Mouse (Mus musculus) G1E (cell line): Measurements from ENCODE around the gene Zfp473. TPM values are rescaled to one million over a fixed set of nuclear protein-coding genes. Genes with fewer than 3 reads are reported as not detected.
A peak's percentile ranks its signal among the peaks of the same experiment; 100 is the strongest.

ENCODE experiments used
- ATAC-seq: 2 replicates; pipeline ENCODE4 v1.8.0; 2016; ENCODE audit warnings: mild to moderate bottlenecking; ENCODE audit not compliant: insufficient number of reproducible peaks, poor library complexity, low FRiP score, severe bottlenecking; ENCODE audit errors: extremely low read depth
- DNase-seq: peaks from one replicate; pipeline ENCODE4 v3.0.0; 2012; ENCODE audit warnings: low spot score
- H3K27me3 ChIP-seq: 2 replicates; pipeline ENCODE4 v1.6.1; 2012; ENCODE audit warnings: mild to moderate bottlenecking, low read length, inconsistent platforms; ENCODE audit not compliant: insufficient read depth
- H3K36me3 ChIP-seq: replicated peaks from 2 replicates; pipeline ENCODE3; 2012; ENCODE audit warnings: mild to moderate bottlenecking, inconsistent platforms
- H3K4me1 ChIP-seq: 2 replicates; pipeline ENCODE4 v1.6.1; 2012; ENCODE audit warnings: low read depth, low read length, inconsistent platforms, mixed read lengths; ENCODE audit not compliant: insufficient read depth
- H3K4me3 ChIP-seq: 2 replicates; pipeline ENCODE4 v1.5.1; 2012; ENCODE audit warnings: low read depth, mild to moderate bottlenecking, inconsistent platforms, low read length, moderate library complexity, mixed read lengths
- H3K9me3 ChIP-seq: replicated peaks from 2 replicates; pipeline ENCODE4 v1.6.1; 2012; ENCODE audit warnings: inconsistent platforms
- CTCF ChIP-seq: IDR thresholded peaks from 2 replicates; pipeline ENCODE4 v1.5.1; 2012; ENCODE audit warnings: low read depth, low read length, inconsistent platforms, mixed read lengths
- GATA1 ChIP-seq: IDR thresholded peaks from 2 replicates; pipeline ENCODE4 v1.6.1; 2012; ENCODE audit warnings: borderline replicate concordance, low read length, inconsistent platforms, mixed read lengths
- GATA2 ChIP-seq: IDR thresholded peaks from 2 replicates; pipeline ENCODE4 v1.6.1; 2012; ENCODE audit warnings: low read depth, low read length, inconsistent platforms, borderline replicate concordance
- POLR2AphosphoS5 ChIP-seq: IDR thresholded peaks from 2 replicates; pipeline ENCODE4 v1.6.1; 2012; ENCODE audit warnings: low read depth, low read length, inconsistent platforms; ENCODE audit not compliant: insufficient replicate concordance
- TAL1 ChIP-seq: conservative IDR thresholded peaks from 2 replicates; pipeline ENCODE4 v1.6.1; 2012; ENCODE audit warnings: low read depth, low read length, inconsistent platforms, mixed read lengths
- polyA plus RNA-seq: library from polyadenylated mRNA; stranded (reverse); fragments of >175 nt; gene quantifications from 2 replicates; pipeline ENCODE4 v1.2.3, GENCODE M21; 2012
- total RNA-seq, 2 experiments: library from RNA; stranded (forward) in 1 of 2; stranded (reverse) in 1 of 2; fragments of 200-1000 nt in 1 of 2; fragments of >200 nt in 1 of 2; fragmentation: Nextera tagmentation in 1 of 2; gene quantifications; 2 replicates each; pipeline ENCODE4 v1.2.3; 2014 to 2017

Gene Zfp473
- total and polyA plus RNA-seq, 3 experiments, result 0.33 to 4.1 (median 4.0) TPM

DNA sequence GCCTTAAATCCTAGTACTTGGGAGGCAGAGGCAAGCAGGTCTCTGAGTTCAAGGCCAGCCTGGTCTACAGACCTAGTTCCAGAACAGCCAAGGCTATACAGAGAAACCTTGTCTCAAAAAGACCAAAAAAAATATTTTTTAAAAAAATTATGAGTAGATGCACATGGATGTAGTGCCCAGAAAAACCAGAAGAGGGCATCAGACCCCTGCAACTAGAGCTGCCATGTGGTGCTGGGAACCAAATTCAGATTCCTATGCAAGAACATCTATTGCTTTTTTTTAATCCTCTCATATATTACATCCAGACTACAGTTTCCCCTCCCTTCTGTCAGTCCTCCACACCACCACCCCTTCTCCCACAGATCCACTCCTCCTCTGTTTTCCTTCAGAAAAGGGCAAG lies 44.5 kb downstream of the Zfp473 start:
- Histone ChIP-seq H3K27me3 (no peaks in the 10 kb centered on the region; the same call in 1 of the 2 replicates), H3K4me1 (no peaks in the 10 kb centered on the region), H3K4me3 (no peak overlapping the region), H3K36me3 (no peaks in the 10 kb centered on the region), H3K9me3 (peaks cover 3% of the 10 kb centered on the region; the same call in 1 of the 2 replicates)
- DNase-seq (no peak), ATAC-seq (no peak)
- no peak for TF ChIP-seq TAL1
- TF ChIP-seq GATA1, result no peak
- TF ChIP-seq POLR2AphosphoS5, result no peak
- TF ChIP-seq GATA2, result no peak
- TF ChIP-seq CTCF, result no peak

DNA sequence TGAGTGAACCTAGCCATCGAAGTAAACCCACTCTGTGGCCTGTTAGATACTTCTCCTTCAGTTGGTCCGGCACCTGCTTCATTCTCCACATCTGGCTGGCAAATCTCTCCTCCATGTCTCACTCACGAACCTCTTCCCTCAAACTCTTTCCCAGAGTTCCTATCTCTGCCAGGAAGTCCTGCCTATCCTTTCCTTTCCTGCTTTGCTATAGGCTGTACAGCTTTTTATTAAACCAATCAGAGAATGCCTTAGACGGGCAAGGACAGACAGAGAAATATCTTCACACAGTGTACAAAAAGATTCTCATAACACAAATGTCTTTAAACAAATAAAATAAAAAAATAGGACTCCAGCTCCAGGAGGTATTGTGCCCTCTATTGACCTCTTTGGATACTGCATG lies 45.8 kb downstream of the Zfp473 start:
- no peak for TF ChIP-seq TAL1
- no peak for TF ChIP-seq GATA2
- no peak for TF ChIP-seq GATA1
- TF ChIP-seq POLR2AphosphoS5, result no peak
- no peak for TF ChIP-seq CTCF
- Histone ChIP-seq H3K27me3 (peaks cover 3% of the 10 kb centered on the region; the same call in 1 of the 2 replicates), H3K4me3 (no peak overlapping the region), H3K9me3 (0 out of 2 replicates have a peak, but pooled peaks cover 3% of the 10 kb centered on the region), H3K36me3 (no peaks in the 10 kb centered on the region), H3K4me1 (peaks cover 5% of the 10 kb centered on the region)
- ATAC-seq (no peak), DNase-seq (no peak)

DNA sequence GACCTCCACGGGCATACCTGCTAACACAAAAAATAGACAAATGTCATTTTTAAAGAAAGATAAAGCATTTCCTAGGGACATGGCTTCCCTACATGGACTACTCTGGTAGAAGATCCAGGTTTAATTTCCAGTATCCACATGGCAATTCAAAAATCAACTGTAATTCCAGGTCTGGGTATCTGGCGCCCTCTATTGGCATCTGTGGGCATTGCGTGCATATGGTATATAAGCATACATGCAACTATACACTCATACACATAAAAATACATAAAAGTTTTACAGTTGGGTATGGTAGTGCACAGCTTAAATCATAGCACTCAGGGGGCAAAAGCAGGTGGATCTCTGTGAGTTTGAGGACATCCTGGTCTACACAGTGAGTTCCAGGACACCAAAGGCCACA lies 46.5 kb downstream of the Zfp473 start:
- DNase-seq (no peak), ATAC-seq (no peak)
- Histone ChIP-seq H3K36me3 (no peaks in the 10 kb centered on the region), H3K4me1 (peaks cover 5% of the 10 kb centered on the region), H3K9me3 (no peaks in the 10 kb centered on the region), H3K4me3 (no peak overlapping the region), H3K27me3 (peaks cover 3% of the 10 kb centered on the region; the same call in 1 of the 2 replicates)
- TF ChIP-seq GATA1 (no peak), CTCF (peak; percentile 47; the same call in 1 of the 2 replicates)

DNA sequence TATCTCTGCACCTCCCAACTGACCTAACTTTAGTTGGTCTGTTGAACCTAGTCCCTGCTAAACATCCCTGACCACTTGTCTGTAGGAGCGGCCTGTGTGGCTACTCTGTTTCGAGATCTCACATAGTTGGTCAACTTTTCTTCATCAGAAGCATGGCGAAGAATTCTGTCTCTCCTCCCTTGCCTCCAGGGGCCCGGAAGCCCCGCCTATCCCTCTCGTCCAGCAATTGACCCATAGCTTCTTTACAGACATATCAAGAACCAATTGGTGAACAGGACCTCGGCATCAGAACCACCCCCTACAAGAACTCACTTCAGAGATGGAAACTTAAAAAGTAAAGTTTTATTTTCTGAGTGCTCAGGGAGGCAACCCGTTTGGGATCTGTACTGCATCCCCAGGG lies 47.9 kb downstream of the Zfp473 start:
- ATAC-seq (no peak), DNase-seq (no peak)
- H3K9me3 ChIP-seq, result no peaks in the 10 kb centered on the region
- no peaks in the 10 kb centered on the region for H3K36me3 ChIP-seq
- H3K27me3 ChIP-seq, result 0 out of 2 replicates have a peak, but pooled peaks cover 3% of the 10 kb centered on the region
- TF ChIP-seq GATA2 (no peak), POLR2AphosphoS5 (no peak), TAL1 (no peak), CTCF (no peak), GATA1 (no peak)
- no peak overlapping the region for H3K4me3 ChIP-seq
- peaks cover 14% of the 10 kb centered on the region for H3K4me1 ChIP-seq

DNA sequence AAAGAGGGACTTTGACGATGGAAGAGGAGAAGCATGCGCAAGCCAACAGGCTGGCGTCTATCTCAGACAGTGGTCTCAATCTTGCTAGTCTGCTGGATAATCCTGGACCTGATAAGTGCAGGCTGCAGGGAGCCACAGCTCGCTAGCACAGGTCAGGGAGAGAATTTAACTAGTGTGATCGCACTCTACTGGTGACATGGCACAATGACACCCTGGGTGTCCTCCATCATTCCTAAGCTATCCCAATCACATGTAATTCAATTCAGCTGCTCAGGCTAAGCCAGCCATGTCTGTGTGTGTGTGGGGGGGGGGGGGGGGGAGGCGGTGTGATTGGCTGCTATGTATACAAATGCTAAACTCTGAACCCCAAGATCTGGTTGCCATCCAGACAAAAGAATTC lies 48.9 kb downstream of the Zfp473 start:
- H3K4me3 ChIP-seq, result no peak overlapping the region
- H3K9me3 ChIP-seq, result no peaks in the 10 kb centered on the region
- ATAC-seq (no peak), DNase-seq (no peak)
- no peaks in the 10 kb centered on the region for H3K36me3 ChIP-seq
- H3K27me3 ChIP-seq, result peaks cover 6% of the 10 kb centered on the region; the same call in 1 of the 2 replicates
- TF ChIP-seq POLR2AphosphoS5 (no peak), TAL1 (no peak), CTCF (peak; percentile 54), GATA2 (no peak), GATA1 (no peak)
- H3K4me1 ChIP-seq, result peaks cover 24% of the 10 kb centered on the region

DNA sequence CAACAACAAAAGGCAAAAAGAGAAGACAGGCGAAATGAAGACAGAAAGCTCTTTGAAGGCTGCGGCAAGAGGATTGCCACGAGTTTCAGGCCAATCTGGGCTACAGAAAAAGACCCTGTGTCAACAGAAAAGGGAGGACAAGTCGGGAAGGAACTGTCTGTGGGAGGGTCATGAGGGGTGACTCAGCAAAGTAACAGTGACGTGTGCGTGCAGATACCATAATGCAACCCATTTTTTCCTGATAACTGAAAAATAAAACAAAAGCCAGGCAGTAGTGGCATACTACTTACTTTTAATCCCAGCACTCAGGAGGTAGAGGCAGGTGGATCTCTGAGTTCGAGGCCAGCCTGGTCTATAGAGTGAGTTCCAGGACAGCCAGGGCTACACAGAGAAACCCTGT lies 52.9 kb downstream of the Zfp473 start:
- H3K9me3 ChIP-seq, result no peaks in the 10 kb centered on the region
- no peak for ATAC-seq
- peaks cover 6% of the 10 kb centered on the region; the same call in 1 of the 2 replicates for H3K27me3 ChIP-seq
- TF ChIP-seq GATA1 (no peak), POLR2AphosphoS5 (no peak), TAL1 (no peak), CTCF (no peak), GATA2 (no peak)
- H3K36me3 ChIP-seq, result no peaks in the 10 kb centered on the region
- H3K4me1 ChIP-seq, result peaks cover 30% of the 10 kb centered on the region
- peak; percentile 42 for DNase-seq
- H3K4me3 ChIP-seq, result no peak overlapping the region

DNA sequence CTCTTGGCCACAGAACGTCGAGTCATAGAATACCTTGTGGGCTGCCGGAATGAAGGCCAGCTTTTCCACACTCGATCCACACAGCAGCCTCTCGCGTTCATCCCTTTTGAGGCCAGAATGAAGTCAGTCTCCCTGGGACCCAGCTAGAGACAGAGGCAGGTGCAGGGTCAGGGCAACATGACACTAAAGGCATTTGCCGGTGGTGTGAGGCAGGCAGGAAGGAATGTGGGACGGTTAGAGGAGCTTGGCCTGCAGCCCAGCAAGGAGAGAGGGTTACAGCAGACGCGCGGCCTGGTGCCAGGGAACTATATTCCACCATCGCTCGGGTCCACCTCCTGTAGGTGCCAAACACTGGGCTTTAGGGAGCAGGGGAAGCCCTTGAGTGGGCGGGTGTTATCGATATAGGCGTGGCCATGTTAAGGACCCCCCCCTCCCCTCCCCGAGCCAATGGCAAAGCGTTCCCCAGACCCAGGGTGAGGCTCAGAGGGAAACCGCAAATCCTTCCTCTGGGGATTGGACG lies 53.6 kb downstream of the Zfp473 start:
- Histone ChIP-seq H3K4me3 (no peak overlapping the region), H3K9me3 (no peaks in the 10 kb centered on the region), H3K4me1 (peaks cover 30% of the 10 kb centered on the region), H3K36me3 (no peaks in the 10 kb centered on the region), H3K27me3 (peaks cover 8% of the 10 kb centered on the region)
- ATAC-seq (no peak), DNase-seq (no peak)
- TF ChIP-seq GATA2 (no peak), POLR2AphosphoS5 (no peak), GATA1 (no peak), CTCF (no peak), TAL1 (no peak)
